Mouse (Mus musculus) thymus, postnatal 4 days (tissue): ENCODE results near the gene Gnai3.

Source experiments
- DNase-seq: peaks from one replicate; pipeline ENCODE4 v3.0.0; 2021

Gnai3 gene

DNA sequence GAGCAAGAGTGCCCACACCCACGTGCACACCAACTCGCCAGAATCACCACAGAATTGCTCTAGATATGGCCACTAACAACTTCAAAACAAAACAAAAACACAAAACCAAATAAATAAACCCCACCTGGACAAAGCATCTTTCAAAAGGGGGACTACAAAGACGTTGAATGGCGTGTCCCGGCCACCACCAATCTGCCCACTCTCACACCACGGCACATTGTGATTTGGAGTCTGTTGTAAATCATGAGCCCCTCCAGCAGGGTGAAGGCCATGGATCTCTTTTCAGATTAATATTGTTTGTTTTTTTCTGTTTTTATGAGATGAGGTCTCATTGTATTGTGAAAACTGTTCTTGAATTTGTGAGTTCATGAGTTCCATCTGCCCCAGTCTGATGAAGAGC is 43.9 kb downstream of the Gnai3 start:
- no peak for DNase-seq

- DNase-seq: no peak
Measured at GRCm38 (mm10) chr3:108101594-108101993, 44.4 kb downstream of the Gnai3 start.

DNA sequence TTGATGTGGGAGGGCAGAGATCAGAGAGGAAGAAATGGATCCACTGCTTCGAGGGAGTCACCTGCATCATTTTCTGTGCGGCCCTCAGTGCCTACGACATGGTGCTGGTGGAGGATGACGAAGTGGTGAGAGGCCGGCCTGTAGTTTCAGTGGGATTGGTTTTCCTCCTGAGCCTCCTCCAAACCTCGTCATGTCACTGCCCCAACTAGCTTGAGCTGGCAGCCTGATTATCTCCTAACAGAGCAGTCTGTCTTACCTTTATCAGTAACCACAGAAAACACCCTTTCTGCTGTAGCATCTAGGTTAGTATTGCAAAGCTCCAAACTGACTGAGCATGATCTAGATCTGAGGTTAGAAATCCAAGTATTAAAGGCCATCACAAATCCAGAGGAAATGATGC is 47.6 kb downstream of the Gnai3 start:
- no peak for DNase-seq

- DNase-seq: no peak
Measured at GRCm38 (mm10) chr3:108097656-108098055, 48.3 kb downstream of the Gnai3 start.

DNA sequence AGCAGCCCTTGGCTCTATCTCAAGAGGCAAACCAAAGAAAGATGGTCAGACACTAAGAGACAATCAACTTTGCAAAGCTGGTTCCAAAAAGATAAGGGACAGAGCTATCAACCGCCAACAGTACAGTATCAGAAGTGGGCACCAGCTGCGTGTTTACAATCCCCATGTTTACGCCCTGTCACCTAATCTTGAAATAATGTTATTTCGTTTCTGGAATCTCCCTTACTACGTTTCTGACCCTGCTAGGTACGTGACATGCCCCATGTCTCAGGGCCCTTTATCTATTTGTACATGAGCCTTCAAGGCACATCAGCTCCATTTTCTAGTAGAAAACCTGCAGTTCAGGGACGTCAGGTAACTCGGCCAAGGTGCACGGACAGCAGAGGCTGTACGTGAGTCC is 49.2 kb downstream of the Gnai3 start:
- no peak for DNase-seq

DNA sequence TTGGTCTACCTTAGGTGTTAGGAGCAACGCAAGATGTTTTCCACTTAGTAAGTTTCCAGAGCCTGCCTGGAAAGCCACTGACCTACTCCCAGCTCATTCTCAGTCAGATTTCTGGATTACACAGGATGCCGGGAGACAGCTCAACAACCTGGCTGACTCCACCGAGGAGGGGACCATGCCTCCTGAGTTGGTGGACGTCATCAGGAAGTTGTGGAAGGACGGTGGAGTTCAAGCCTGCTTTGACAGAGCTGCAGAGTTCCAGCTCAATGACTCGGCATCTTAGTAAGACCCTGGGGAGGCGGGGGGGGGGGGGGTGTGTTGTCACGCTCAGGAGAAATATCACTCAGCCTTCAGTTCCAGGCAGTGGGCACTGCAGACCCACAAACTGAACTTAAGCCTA is 49.7 kb downstream of the Gnai3 start:
- DNase-seq: no peak

- DNase-seq: no peak
Measured at GRCm38 (mm10) chr3:108094976-108095760, 50.8 kb downstream of the Gnai3 start.

GRCm38 (mm10) chr3:108094146-108094545 is 51.8 kb downstream of the Gnai3 start:
- no peak for DNase-seq

DNA sequence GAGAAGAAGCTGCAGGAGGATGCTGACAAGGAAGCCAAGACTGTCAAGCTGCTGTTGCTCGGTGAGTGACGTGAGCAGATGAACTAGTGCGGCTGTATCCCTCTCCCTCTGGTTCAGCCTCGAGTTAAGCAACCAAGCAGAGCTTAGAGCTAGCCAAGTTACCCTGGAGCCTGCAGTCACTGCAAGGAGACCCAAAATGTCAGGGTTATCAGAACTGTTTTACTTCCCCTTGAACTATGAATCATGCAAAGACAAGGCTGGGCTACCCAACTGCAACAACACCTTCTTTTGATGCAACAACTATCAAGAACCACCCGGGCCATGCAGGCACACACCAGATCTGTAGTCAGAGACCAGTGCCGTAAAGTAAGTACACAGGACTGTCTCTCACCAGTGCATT is 52.6 kb downstream of the Gnai3 start:
- no peak for DNase-seq

GRCm38 (mm10) chr3:108092536-108093115 is 53.3 kb downstream of the Gnai3 start, which contains the start of gene Gnat2:
Gene Gnat2, plus strand, starts transcription at chr3:108092789.
- no peak for DNase-seq

DNA sequence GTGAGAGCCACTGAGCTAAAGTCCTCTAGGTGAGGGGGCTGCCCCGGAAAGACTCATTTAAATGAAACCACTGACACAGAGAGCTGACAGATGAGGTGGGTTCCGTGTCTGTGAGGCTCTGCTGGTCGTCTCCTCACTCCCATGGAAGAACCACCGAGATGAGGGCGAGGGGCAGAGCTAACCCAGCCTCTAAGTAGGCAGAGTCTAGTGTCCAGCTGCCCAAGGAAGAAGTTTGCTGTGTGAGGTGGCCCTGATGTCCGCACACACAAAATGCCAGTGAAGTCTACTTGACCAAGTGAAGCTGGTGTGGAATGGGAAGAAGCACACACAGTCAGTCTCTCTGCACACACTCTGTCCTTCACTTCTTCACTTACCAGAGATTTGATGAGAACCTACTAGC is 53.9 kb downstream of the Gnai3 start:
- DNase-seq: no peak

- DNase-seq: no peak
Measured at GRCm38 (mm10) chr3:108090561-108090960, 55.4 kb downstream of the Gnai3 start.

DNA sequence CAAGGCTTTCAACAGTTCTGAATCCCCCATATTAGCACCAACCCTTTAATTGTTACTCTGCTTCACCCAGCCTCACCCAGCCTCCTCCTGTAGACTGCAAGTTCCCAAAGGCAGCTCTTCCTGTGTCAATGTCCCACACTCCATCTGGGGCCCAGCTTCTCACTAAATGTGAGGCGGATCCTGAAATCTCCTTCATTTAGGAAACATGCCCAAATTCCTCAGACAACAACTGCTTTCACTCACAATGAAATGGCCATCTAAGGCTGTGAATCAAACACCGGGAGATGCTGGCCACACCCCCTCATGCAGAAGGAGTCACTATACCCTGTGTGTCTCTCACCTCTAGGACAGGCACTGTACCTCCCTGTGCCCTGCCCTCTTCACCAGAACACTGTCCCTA is 56.0 kb downstream of the Gnai3 start:
- no peak for DNase-seq

DNA sequence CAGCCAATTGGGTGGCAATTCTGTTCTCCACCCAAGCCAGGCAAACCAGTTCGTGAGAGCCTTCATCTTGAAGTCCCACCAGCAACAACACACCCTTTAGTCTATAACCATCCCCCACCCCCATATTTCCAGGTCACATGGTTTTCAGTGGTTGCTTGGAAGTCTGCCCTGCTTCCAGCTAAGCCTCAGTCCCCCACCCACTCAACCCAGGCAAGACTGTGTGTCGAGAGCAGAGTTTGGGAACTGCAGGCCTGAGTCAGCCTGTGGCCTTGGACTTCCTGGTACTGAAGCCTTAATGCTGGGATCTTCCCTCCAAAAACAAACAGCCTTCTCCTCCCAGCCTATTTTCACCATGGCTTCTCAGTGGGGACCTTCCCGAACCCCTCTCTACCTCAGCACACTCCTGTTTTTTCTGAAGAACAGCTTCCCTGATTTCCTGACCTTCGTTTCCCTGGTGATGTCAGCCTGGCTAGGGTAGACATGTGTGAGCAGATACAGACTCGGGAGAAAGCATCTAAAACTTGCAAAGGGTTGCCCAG is 57.0 kb downstream of the Gnai3 start:
- DNase-seq: no peak

- no peak for DNase-seq
Measured at GRCm38 (mm10) chr3:108087329-108087728, 58.6 kb downstream of the Gnai3 start.

- peak; percentile 84 for DNase-seq
Measured at GRCm38 (mm10) chr3:108086470-108086979, 59.4 kb downstream of the Gnai3 start, which contains the start of gene Ampd2. Gene Ampd2, minus strand, starts transcription at chr3:108086651.

DNA sequence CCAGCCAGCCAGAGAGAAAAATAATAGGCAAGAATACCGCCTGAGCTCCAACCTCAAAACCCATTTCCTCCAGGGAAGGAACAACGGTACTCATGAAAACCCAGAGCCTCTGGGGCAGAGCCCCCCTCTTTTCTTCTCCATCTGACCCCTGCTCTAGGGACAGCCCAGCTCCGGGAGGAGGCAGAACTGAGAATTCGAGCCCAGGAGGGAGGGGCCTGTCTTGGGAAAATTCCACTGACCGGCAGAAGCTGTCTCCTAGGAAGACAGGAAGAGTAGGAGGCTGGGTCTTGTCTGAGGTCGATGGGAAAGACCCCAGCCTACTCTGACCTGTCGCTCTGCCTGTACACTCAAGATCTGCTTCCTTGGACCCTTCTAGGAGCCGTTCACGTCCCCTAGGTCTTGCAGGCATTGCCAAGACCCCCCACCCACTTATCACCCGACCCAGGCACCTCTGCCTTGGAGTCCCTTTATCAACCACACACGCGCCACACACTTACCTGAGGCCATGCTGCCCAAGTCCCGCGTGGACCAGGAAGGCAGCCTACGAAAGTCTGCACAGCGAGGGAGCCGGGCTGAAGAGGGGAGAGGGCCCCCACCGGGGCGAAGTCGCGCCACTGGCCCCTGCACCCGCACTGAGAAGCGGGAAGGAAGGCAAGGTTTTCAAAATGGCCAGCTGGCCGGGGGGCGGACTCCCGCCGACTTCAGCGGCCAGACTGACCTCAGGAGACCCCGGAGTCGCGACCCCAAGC is 60.1 kb downstream of the Gnai3 start:
- DNase-seq: peak; percentile 57

GRCm38 (mm10) chr3:108085281-108085720 is 60.6 kb downstream of the Gnai3 start:
- DNase-seq: peak; percentile 93

GRCm38 (mm10) chr3:108084767-108085270 is 61.1 kb downstream of the Gnai3 start:
- DNase-seq: no peak

DNA sequence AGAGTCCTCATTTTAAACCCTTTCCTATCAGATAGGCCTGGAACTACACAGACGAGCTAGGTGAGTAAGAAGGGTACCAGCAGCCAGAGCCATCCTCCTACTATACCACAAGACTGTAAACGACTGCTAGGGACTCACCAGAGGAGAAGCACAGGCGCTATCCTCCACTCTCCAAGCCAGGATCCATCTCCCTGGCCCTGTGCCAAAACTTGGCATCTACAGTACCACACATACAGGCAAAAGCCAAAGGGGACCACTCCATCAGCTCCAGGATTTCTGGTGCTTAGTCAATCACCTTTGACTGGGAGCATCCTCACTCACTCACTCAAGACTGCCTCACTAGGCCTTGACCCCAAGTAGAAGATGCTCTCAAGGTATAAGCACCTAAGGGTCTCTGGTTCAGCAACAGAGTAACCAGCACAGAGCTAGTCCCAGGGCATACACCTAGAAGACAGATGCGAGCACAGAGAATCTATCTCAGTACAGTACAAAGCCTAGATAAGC is 62.0 kb downstream of the Gnai3 start:
- no peak for DNase-seq

GRCm38 (mm10) chr3:108083161-108083560 is 62.8 kb downstream of the Gnai3 start:
- DNase-seq: no peak

- DNase-seq: no peak
Measured at GRCm38 (mm10) chr3:108082251-108082875, 63.6 kb downstream of the Gnai3 start.
